Mouse (Mus musculus) adrenal gland, postnatal 10 days (tissue): ENCODE data around the gene Fbxl2. TPM values are rescaled to one million over a fixed set of nuclear protein-coding genes. Genes with fewer than 3 reads are reported as not detected.
"Not testable (repeated sequence)": the region's sequence is repeated elsewhere in the genome, so short reads cannot be mapped to it uniquely, and the experiment has no call there.

Source experiments
- DNase-seq: peaks from one replicate; pipeline ENCODE4 v3.0.0; 2021; ENCODE audit warnings: mixed read lengths
- long read RNA-seq, 2 experiments: library from polyadenylated mRNA; stranded (forward); transcript quantifications; one replicate each; pipeline ENCODE4 v2.0.0; 2021
- total RNA-seq, 2 experiments: library from RNA; stranded (reverse); gene quantifications; 2 replicates each; pipeline ENCODE4 v1.2.3; 2021

The Fbxl2 gene
- 1 to 10 TPM; 3.5 to 4.6 TPM for total RNA-seq
- long read RNA-seq, experiment 1, partial matches to known transcripts: 0 of 10 reads
- long read RNA-seq, experiment 1, other reads (novel, unspliced or antisense): 7 of 10 reads
- long read RNA-seq, experiment 2, partial matches to known transcripts: 1 of 7 reads
- long read RNA-seq, experiment 2, other reads (novel, unspliced or antisense): 4 of 7 reads

DNA sequence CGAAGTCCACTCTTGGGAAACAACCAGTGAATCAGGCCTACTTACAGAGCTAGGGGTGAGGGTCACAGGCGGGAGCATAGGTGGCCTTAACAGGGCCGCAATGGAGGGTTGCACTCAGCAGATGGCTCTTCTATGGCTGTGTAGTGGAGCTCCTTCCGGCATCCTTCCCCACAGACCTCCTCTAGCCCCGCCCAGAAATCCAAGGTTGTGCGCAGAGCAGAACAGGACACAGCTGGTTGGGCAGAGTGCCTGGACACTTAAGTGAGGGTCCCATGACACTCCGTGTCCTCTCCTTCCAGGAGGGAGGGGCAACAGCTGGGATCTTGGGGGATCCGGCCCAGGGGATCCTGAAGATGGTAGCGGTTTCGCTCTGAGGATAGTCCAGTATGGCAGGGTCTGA is at the start of gene Fbxl2:
Gene Fbxl2 (minus strand): TSS at position 164 of the 400 bp plus-strand sequence.
- no peak for DNase-seq

GRCm38 (mm10) chr9:114094854-114095253 is 48.9 kb upstream of the Fbxl2 start:
- DNase-seq: no peak

GRCm38 (mm10) chr9:114092188-114092587 is 46.2 kb upstream of the Fbxl2 start:
- not testable (repeated sequence) for DNase-seq

DNA sequence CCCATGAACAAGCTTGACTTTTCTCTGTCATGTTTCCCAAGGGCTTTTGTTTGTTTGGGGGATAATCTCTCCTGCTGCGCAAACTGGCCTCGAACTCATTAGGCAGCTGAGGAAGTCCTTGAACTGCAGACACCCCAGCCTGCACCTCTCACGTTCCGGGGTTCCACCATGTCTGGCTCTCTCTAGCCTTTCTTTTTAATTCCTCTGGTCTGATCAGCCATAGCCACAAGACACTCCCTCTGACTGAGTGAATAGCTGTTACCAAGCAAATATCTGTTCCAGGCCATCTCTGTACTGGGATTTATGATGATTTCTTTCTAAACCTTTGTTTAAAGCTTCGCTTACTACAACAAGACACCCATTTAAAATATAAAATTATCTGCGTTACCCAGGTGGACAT is 42.9 kb upstream of the Fbxl2 start:
- not testable (repeated sequence) for DNase-seq

GRCm38 (mm10) chr9:114087106-114087815 is 41.3 kb upstream of the Fbxl2 start:
- no peak for DNase-seq

DNA sequence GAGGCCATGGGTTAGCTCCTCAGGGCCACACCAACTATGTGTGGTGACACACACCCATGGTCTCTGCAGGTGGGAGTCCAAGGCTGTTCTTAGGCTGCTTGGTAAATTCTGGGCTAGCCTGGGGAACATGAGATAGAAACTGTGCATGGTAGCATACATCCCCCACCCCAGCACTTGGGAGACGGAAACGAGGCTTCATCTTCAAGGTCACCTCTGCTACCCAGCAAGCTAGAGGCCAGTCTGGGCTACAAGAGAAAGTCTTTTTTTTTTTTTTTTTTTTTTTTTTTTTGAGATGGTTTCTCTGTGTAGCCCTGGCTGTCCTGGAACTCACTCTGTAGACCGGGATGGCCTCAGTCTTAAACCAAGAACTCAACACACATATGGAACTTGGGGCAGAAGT is 40.4 kb upstream of the Fbxl2 start:
- no peak for DNase-seq

DNA sequence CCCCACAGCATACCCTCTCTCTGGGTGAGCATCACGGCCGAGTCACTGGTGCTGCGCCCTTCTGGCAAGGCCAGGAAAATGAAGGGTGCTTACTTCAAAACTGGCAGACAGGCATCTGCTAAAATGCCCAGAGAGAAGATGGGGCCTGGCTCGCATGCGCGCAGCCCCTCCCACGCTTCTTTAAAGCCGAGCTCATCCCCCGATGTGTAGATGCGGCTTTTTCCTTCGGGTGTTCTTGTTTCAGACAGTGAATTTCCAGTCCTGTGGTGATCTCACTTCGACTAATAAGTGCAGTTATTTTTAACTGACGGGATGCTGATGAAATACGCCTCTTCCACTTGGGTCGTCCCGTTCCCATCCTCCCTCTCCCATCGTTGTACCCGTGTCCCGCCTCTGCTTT is 27.7 kb upstream of the Fbxl2 start:
- no peak for DNase-seq

DNA sequence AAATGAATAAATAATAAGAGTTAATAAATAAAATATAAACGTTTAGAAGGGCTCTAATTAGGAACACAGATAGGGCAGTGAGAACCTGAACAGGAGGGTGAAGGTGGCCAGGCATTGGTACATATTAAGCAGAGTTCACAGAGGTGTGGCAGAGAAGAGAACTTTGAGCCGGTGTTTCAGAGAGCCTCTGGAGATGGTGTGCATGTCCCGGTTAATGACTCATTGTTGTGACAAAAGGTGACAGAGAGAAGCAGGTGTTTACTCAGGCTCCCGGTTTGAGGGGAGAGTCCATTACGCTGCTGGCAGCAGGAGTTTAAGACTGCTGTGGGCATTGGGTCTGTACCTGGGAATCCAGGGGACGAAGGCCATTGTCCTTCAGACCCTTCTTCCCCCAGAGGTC is 23.4 kb upstream of the Fbxl2 start:
- DNase-seq: no peak

GRCm38 (mm10) chr9:114068494-114069053 is 22.6 kb upstream of the Fbxl2 start:
- no peak for DNase-seq

DNA sequence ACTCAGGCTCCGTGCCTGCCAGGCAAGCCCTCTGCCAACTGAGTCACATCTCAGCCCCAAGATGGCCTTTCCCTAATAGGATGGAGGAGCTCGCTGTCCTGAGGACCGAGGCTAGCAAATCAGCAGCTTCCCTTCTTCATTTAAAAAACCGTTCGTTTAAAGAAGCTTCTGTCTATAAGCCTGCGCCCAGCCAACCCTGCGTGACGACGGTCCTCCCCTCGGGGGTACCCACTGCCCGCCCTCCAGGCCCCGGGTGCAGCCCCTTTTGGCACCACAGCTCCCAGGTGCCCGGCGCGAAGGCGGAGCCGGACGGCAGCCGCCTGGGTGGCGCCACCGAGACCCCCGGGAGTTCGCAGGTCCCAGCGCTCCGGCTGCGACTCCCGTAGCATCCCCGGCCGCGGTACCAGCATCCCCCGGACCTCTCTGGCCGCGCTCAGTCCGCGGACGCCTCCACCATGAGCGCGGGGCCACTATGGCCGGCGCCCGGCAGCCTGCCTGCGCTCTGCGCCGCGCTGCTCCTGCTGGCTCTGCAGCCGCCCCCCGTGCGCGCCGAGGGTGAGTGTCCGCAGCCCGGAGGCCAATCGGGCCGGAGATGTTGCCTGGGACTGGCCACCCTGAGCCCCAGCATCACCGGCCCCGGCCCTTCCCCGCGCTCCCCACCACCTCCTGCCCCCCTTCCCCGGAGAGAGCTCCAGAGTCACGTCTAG is 11.3 kb upstream of the Fbxl2 start, which contains the start of gene Susd5:
Gene Susd5 (plus strand): TSS at position 51 of the 707 bp plus-strand sequence.
- DNase-seq: no peak

DNA sequence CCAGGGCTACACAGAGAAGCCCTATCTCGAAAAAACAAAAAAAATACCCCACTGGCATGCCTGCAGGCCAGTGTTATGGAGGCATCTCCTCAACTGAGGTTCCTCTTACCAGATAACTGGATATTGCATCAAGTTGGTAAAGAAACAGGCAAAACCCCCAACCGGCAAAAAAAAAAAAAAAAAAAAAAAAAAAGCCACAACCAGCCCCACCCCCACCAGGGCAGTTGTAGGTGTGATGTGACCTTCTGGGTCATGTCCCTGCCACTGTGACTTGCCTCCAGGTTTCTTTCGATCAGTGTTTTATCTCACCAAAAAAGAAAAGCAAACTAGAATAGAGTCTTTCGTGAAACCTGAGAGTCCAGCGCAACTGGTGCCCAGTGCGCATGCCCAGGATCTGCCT is 6.9 kb upstream of the Fbxl2 start:
- no peak for DNase-seq

DNA sequence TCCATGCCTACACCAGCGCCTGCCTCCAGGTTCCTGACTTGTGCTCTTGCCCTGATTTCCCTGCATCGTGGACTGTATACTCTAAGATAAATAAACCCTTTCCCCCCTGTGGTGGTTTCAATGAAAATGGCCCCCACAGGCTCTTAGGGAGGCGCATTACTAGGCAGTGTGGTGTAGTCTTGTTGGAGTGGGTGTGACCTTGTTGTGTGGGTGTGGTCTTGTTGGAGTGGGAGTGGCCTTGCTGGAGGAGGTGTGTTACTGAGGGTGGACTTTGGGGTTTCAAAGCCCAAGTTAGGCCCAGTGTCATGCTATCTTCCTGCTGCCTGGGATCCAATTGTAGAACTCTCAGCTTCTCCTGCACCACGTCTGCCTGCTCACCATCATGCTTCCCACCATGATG is 6.0 kb upstream of the Fbxl2 start:
- DNase-seq: no peak

DNA sequence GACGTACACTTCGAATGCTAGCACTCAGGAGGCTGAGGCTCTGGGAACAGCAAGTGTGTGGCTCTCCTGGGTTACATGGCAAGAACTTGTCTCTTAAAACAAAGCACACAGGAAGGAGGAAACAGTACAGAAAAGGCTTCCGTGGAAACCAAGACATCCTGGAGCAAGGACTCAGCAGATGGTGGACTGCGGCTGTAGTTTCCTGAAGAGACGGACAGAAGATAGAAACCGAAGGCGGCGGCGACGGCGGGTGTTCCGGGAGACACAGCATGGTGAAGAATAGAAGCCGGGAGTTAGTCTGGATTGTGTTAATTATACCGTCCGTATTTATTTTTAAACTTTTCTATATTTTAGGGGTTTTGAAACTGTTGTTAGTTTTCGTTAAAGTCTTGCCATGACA is 4.8 kb upstream of the Fbxl2 start:
- DNase-seq: no peak

- no peak for DNase-seq
These were observed 4.1 kb upstream of the Fbxl2 start for GRCm38 (mm10) chr9:114050106-114050505.

- DNase-seq: no peak
These were observed 685 bp upstream of the Fbxl2 start for GRCm38 (mm10) chr9:114046676-114047075.

- no peak for DNase-seq
These were observed 1.5 kb downstream of the Fbxl2 start for GRCm38 (mm10) chr9:114044446-114044845.

GRCm38 (mm10) chr9:114042490-114042889 is 3.5 kb downstream of the Fbxl2 start:
- no peak for DNase-seq

- no peak for DNase-seq
These were observed 5.0 kb downstream of the Fbxl2 start for GRCm38 (mm10) chr9:114040945-114041344.

DNA sequence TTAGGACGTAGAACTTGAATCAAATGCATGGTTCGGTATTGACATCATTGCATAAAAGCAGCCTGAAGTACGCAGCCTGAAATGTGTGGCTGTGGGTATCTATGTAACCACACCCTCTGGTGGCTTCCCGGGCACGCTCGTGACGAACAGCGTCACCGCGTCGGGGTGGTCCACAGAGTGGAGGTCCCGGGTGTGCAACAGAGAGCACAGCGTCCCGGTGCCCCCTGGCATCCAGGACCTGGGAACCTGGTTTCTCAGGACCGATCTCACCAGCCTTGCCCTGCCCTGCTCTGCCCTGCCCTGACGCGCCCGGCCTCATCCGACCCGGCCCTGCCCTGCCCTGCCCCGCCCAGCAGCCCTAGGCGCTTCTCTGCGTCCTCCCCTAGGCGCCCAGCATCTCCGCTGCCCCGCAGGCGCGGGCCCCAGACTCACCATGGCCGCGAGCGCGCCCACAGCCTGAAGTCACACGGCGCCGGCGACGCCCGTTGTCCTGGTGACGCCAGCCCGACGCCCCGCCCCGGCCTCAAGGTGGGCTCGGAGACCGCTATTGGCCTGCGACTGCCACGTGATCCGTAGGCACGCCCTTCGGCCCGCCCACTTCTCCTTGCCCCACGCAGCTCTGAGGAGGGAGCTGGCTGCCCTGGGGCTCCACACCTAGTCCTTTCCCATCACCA is 19.6 kb downstream of the Fbxl2 start:
- peak; percentile 74 for DNase-seq

DNA sequence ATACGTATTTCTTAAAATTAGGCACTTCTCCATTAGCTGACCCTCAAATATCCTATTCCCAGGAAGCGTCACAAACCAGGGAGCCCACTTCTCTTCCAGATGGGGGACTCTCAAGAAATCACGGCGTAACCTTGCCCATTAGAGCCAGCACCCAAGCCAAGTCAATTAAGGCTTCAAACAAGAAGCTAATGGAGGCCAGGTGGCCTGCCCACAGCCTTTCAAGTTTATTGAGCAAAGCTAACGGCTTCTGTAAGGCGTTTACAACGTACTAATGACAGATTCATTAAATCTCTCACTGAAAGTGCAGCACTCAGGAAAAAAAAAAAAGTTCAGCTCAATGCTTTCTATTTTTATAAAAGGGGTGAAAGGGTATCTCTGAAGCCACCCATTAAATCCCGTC is 20.1 kb downstream of the Fbxl2 start:
- no peak for DNase-seq

- DNase-seq: no peak
These were observed 20.8 kb downstream of the Fbxl2 start for GRCm38 (mm10) chr9:114025182-114025581.

DNA sequence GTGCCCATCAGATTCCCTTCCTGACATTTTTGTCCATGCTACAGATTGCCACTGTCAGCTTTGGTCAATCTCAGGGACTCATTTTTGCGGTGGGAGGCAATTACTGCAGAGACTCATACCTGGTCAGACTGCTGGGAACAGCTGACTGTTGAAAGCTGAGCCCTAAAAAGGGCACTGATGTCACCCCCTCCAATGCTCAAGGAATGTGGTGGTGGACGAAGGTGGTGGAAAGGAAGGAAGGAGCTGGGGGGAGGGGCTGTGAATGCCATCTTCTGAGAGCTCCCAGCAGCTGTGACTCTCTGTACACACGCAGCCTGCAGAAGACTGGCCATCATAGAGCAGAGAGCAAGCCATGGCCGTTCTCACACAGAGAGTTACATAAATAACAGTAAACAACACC is 23.9 kb downstream of the Fbxl2 start:
- no peak for DNase-seq
